Mouse (Mus musculus) embryonic facial prominence, embryonic 14.5 days (tissue): Measurements from ENCODE around the gene Srpk2. TPM values are rescaled to one million over a fixed set of nuclear protein-coding genes. Genes with fewer than 3 reads are reported as not detected.
"Not testable (repeated sequence)": the region's sequence is repeated elsewhere in the genome, so short reads cannot be mapped to it uniquely, and the experiment has no call there.

ENCODE experiments used
- ATAC-seq: fragments of 200-750 bp; cut with Nextera tagmentation; 2 replicates; pipeline ENCODE4 v1.8.0; 2017; ENCODE audit warnings: low read depth, moderate number of reproducible peaks, moderate TSS enrichment
- DNase-seq: peaks from one replicate; pipeline ENCODE4 v3.0.0-alpha.2; 2015; ENCODE audit warnings: low spot score
- H3K27ac ChIP-seq: fragments of 300-500 bp; sonication (generic); replicated peaks from 2 replicates; pipeline ENCODE4 v1.5.1; 2014; ENCODE audit warnings: low read depth, mild to moderate bottlenecking, low read length, moderate library complexity
- H3K27me3 ChIP-seq: fragments of 300-500 bp; sonication (generic); replicated peaks from 2 replicates; pipeline ENCODE4 v1.6.1; 2014; ENCODE audit warnings: low read length; ENCODE audit not compliant: control insufficient read depth, insufficient read depth
- H3K36me3 ChIP-seq: fragments of 300-500 bp; sonication (generic); 2 replicates; pipeline ENCODE4 v1.6.1; 2014; ENCODE audit warnings: low read length, mixed read lengths; ENCODE audit not compliant: control insufficient read depth, insufficient read depth
- H3K4me1 ChIP-seq: fragments of 300-500 bp; sonication (generic); 2 replicates; pipeline ENCODE4 v1.6.1; 2014; ENCODE audit warnings: antibody characterized with exemption, low read length; ENCODE audit not compliant: control insufficient read depth, insufficient read depth
- H3K4me2 ChIP-seq: fragments of 300-500 bp; sonication (generic); 2 replicates; pipeline ENCODE4 v1.6.1; 2014; ENCODE audit warnings: low read depth, mild to moderate bottlenecking, low read length, moderate library complexity, mixed read lengths
- H3K4me3 ChIP-seq: fragments of 300-500 bp; sonication (generic); 2 replicates; pipeline ENCODE4 v1.5.1; 2014; ENCODE audit warnings: low read depth, mild to moderate bottlenecking, low read length
- H3K9ac ChIP-seq: fragments of 300-500 bp; sonication (generic); 2 replicates; pipeline ENCODE4 v1.6.1; 2014; ENCODE audit warnings: low read depth, mild to moderate bottlenecking, low read length, moderate library complexity, mixed read lengths
- H3K9me3 ChIP-seq: fragments of 300-500 bp; sonication (generic); 2 replicates; pipeline ENCODE4 v1.6.1; 2016; ENCODE audit warnings: low read length; ENCODE audit not compliant: control insufficient read depth
- WGBS: fragments of 180-500 bp; shearing (Covaris S2); extraction: QIAGEN DNeasy Blood & Tissue Kit; methylation state at CpG from one replicate; pipeline ENCODE4 v1.1.7; 2014; 5-methylcytosine and 5-hydroxymethylcytosine counted together
- polyA plus RNA-seq: library from polyadenylated mRNA; unstranded; fragments of >200 nt; fragmentation: Nextera tagmentation; extraction: Ambion mirVana; gene quantifications from 2 replicates; pipeline ENCODE4 v1.2.1, GENCODE M21; 2014

Srpk2 gene
- polyA plus RNA-seq, 1 experiment from 2014 or later, result 51.2 TPM

- no peaks in the 10 kb centered on the region for H3K27me3 ChIP-seq
- H3K36me3 ChIP-seq, result no peaks in the 10 kb centered on the region
- H3K4me1 ChIP-seq, result peaks cover 6% of the 10 kb centered on the region
- H3K4me2 ChIP-seq, result no peak overlapping the region
- DNase-seq (no peak), ATAC-seq (no peak)
- 91% methylated on average over 4 of the region's 4 CpGs for WGBS
- H3K27ac ChIP-seq, result no peak overlapping the region
- no peak overlapping the region for H3K4me3 ChIP-seq
- no peaks in the 10 kb centered on the region for H3K9me3 ChIP-seq
- H3K9ac ChIP-seq, result no peak overlapping the region
Measured at GRCm38 (mm10) chr5:23656590-23656989, 27.8 kb downstream of the Srpk2 start.

- Histone ChIP-seq H3K36me3 (no peaks in the 10 kb centered on the region), H3K9me3 (no peaks in the 10 kb centered on the region), H3K4me2 (no peak overlapping the region), H3K4me3 (no peak overlapping the region), H3K27me3 (no peaks in the 10 kb centered on the region), H3K9ac (no peak overlapping the region), H3K27ac (no peak overlapping the region), H3K4me1 (peaks cover 6% of the 10 kb centered on the region)
- ATAC-seq, result no peak
- WGBS, result 66% methylated on average over 1 of the region's 1 CpGs
- DNase-seq, result no peak
Measured at GRCm38 (mm10) chr5:23655030-23655429, 29.4 kb downstream of the Srpk2 start.

- Histone ChIP-seq H3K9me3 (no peaks in the 10 kb centered on the region), H3K36me3 (no peaks in the 10 kb centered on the region), H3K4me3 (no peak overlapping the region), H3K4me2 (no peak overlapping the region), H3K4me1 (peaks cover 6% of the 10 kb centered on the region), H3K27ac (no peak overlapping the region), H3K9ac (no peak overlapping the region), H3K27me3 (no peaks in the 10 kb centered on the region)
- ATAC-seq (peak; percentile 63; the same call in 1 of the 2 replicates), DNase-seq (peak; percentile 78)
- 42% methylated on average over 7 of the region's 7 CpGs for WGBS
Measured at GRCm38 (mm10) chr5:23652326-23652725, 32.1 kb downstream of the Srpk2 start.

- H3K4me2 ChIP-seq, result no peak overlapping the region
- no peaks in the 10 kb centered on the region for H3K9me3 ChIP-seq
- no peaks in the 10 kb centered on the region for H3K36me3 ChIP-seq
- H3K27me3 ChIP-seq, result no peaks in the 10 kb centered on the region
- 92% methylated on average over 3 of the region's 3 CpGs for WGBS
- no peak overlapping the region for H3K4me3 ChIP-seq
- DNase-seq, result no peak
- no peak overlapping the region for H3K27ac ChIP-seq
- H3K4me1 ChIP-seq, result peaks cover 6% of the 10 kb centered on the region
- H3K9ac ChIP-seq, result no peak overlapping the region
- ATAC-seq, result no peak
Measured at GRCm38 (mm10) chr5:23651786-23652185, 32.6 kb downstream of the Srpk2 start.

GRCm38 (mm10) chr5:23650504-23650903, 33.9 kb downstream of the Srpk2 start:
- H3K4me3 ChIP-seq, result no peak overlapping the region
- H3K36me3 ChIP-seq, result no peaks in the 10 kb centered on the region
- H3K9ac ChIP-seq, result no peak overlapping the region
- no peak overlapping the region for H3K27ac ChIP-seq
- DNase-seq, result no peak
- ATAC-seq, result no peak
- peaks cover 6% of the 10 kb centered on the region for H3K4me1 ChIP-seq
- no peak overlapping the region for H3K4me2 ChIP-seq
- H3K9me3 ChIP-seq, result no peaks in the 10 kb centered on the region
- H3K27me3 ChIP-seq, result no peaks in the 10 kb centered on the region
- WGBS, result 52% methylated on average over 3 of the region's 3 CpGs

- Histone ChIP-seq H3K4me3 (no peak overlapping the region), H3K36me3 (no peaks in the 10 kb centered on the region), H3K4me1 (no peaks in the 10 kb centered on the region), H3K27me3 (no peaks in the 10 kb centered on the region), H3K27ac (no peak overlapping the region), H3K9me3 (no peaks in the 10 kb centered on the region), H3K9ac (no peak overlapping the region), H3K4me2 (no peak overlapping the region)
- 81% methylated on average over 2 of the region's 2 CpGs for WGBS
- ATAC-seq (no peak), DNase-seq (no peak)
Measured at GRCm38 (mm10) chr5:23649246-23649645, 35.2 kb downstream of the Srpk2 start.

- ATAC-seq (no peak), DNase-seq (no peak)
- H3K9ac ChIP-seq, result no peak overlapping the region
- WGBS, result 72% methylated on average over 3 of the region's 3 CpGs
- H3K4me1 ChIP-seq, result no peaks in the 10 kb centered on the region
- no peaks in the 10 kb centered on the region for H3K36me3 ChIP-seq
- H3K9me3 ChIP-seq, result no peaks in the 10 kb centered on the region
- H3K4me2 ChIP-seq, result no peak overlapping the region
- H3K27me3 ChIP-seq, result no peaks in the 10 kb centered on the region
- no peak overlapping the region for H3K27ac ChIP-seq
- no peak overlapping the region for H3K4me3 ChIP-seq
Measured at GRCm38 (mm10) chr5:23645671-23646070, 38.7 kb downstream of the Srpk2 start.

GRCm38 (mm10) chr5:23639193-23639592, 45.2 kb downstream of the Srpk2 start:
- not testable (repeated sequence) for ATAC-seq, H3K4me3 ChIP-seq, H3K36me3 ChIP-seq, DNase-seq, H3K27ac ChIP-seq, H3K9ac ChIP-seq, H3K27me3 ChIP-seq, H3K4me1 ChIP-seq, H3K9me3 ChIP-seq, H3K4me2 ChIP-seq

- no peak overlapping the region for H3K4me3 ChIP-seq
- no peak overlapping the region for H3K4me2 ChIP-seq
- no peaks in the 10 kb centered on the region for H3K36me3 ChIP-seq
- no peak overlapping the region for H3K27ac ChIP-seq
- H3K9ac ChIP-seq, result no peak overlapping the region
- no peaks in the 10 kb centered on the region for H3K27me3 ChIP-seq
- DNase-seq, result no peak
- WGBS, result 84% methylated on average over 4 of the region's 4 CpGs
- ATAC-seq, result no peak
- H3K9me3 ChIP-seq, result no peaks in the 10 kb centered on the region
- no peaks in the 10 kb centered on the region for H3K4me1 ChIP-seq
Measured at GRCm38 (mm10) chr5:23638023-23638422, 46.4 kb downstream of the Srpk2 start.
